Mouse (Mus musculus): ENCODE results near the gene Qrich1. TPM values are rescaled to one million over a fixed set of nuclear protein-coding genes. Genes with fewer than 3 reads are reported as not detected.

The Qrich1 gene
- polyA plus RNA-seq, 1 experiment from 2014 or later: 160 TPM

- peaks cover 15% of the 10 kb centered on the region for H3K4me1 ChIP-seq (ENCODE audit: control insufficient read depth, insufficient read depth, low read length)
- peak within 1 kb of the TSS; percentile 99 for H3K4me3 ChIP-seq (ENCODE audit: low read depth, low read length)
- H3K9ac ChIP-seq (ENCODE audit: low read length): peak within 1 kb of the TSS; percentile 94
- H3K9me3 ChIP-seq (ENCODE audit: control insufficient read depth, low read length): no peaks in the 10 kb centered on the region
- DNase-seq (ENCODE audit: low spot score, missing footprints): peak; percentile 99
- H3K4me2 ChIP-seq: peak within 1 kb of the TSS; percentile 68
- peaks cover 32% of the 10 kb centered on the region for H3K36me3 ChIP-seq (ENCODE audit: control insufficient read depth, insufficient read depth, low read length)
- no peaks in the 10 kb centered on the region for H3K27me3 ChIP-seq (ENCODE audit: control insufficient read depth, insufficient read depth, low read length)
- H3K27ac ChIP-seq (ENCODE audit: low read depth, low read length): peak within 1 kb of the TSS; percentile 92
- peak; percentile 95 for ATAC-seq (ENCODE audit: low FRiP score)
- WGBS: under 1% methylated on average over 69 of the region's 69 CpGs
Observed at GRCm38 (mm10) chr9:108490559-108491285, 25.9 kb upstream of the Qrich1 start, which contains the start of gene Usp19. Gene Usp19, plus strand, starts transcription at chr9:108490602.

GRCm38 (mm10) chr9:108491286-108491580, 25.4 kb upstream of the Qrich1 start:
- Histone ChIP-seq H3K4me2 (peak overlapping the region; percentile 68), H3K9me3 (ENCODE audit: control insufficient read depth, low read length) (no peaks in the 10 kb centered on the region), H3K9ac (ENCODE audit: low read length) (peak overlapping the region; percentile 94), H3K36me3 (ENCODE audit: control insufficient read depth, insufficient read depth, low read length) (peaks cover 36% of the 10 kb centered on the region), H3K4me1 (ENCODE audit: control insufficient read depth, insufficient read depth, low read length) (peaks cover 15% of the 10 kb centered on the region), H3K27me3 (ENCODE audit: control insufficient read depth, insufficient read depth, low read length) (no peaks in the 10 kb centered on the region), H3K4me3 (ENCODE audit: low read depth, low read length) (peak overlapping the region; percentile 99), H3K27ac (ENCODE audit: low read depth, low read length) (peak overlapping the region; percentile 92)
- peak; percentile 91 for DNase-seq (ENCODE audit: low spot score, missing footprints)
- 12% methylated on average over 12 of the region's 12 CpGs for WGBS
- ATAC-seq (ENCODE audit: low FRiP score): no peak

GRCm38 (mm10) chr9:108492043-108492750, 24.4 kb upstream of the Qrich1 start:
- no peaks in the 10 kb centered on the region for H3K27me3 ChIP-seq (ENCODE audit: control insufficient read depth, insufficient read depth, low read length)
- H3K9ac ChIP-seq (ENCODE audit: low read length): no peak overlapping the region; the same call in 1 of the 2 replicates
- peaks cover 42% of the 10 kb centered on the region for H3K36me3 ChIP-seq (ENCODE audit: control insufficient read depth, insufficient read depth, low read length)
- DNase-seq (ENCODE audit: low spot score, missing footprints) (no peak), ATAC-seq (ENCODE audit: low FRiP score) (no peak)
- H3K4me2 ChIP-seq: peak overlapping the region; percentile 68
- H3K9me3 ChIP-seq (ENCODE audit: control insufficient read depth, low read length): no peaks in the 10 kb centered on the region
- peak overlapping the region; percentile 99; the same call in 1 of the 2 replicates for H3K4me3 ChIP-seq (ENCODE audit: low read depth, low read length)
- no peak overlapping the region for H3K27ac ChIP-seq (ENCODE audit: low read depth, low read length)
- peaks cover 15% of the 10 kb centered on the region for H3K4me1 ChIP-seq (ENCODE audit: control insufficient read depth, insufficient read depth, low read length)
- 91% methylated on average over 16 of the region's 16 CpGs for WGBS

- ATAC-seq (ENCODE audit: low FRiP score) (no peak), DNase-seq (ENCODE audit: low spot score, missing footprints) (peak; percentile 73)
- Histone ChIP-seq H3K4me2 (no peak overlapping the region), H3K27me3 (ENCODE audit: control insufficient read depth, insufficient read depth, low read length) (no peaks in the 10 kb centered on the region), H3K36me3 (ENCODE audit: control insufficient read depth, insufficient read depth, low read length) (peaks cover 47% of the 10 kb centered on the region), H3K9ac (ENCODE audit: low read length) (no peak overlapping the region), H3K27ac (ENCODE audit: low read depth, low read length) (no peak overlapping the region), H3K4me3 (ENCODE audit: low read depth, low read length) (no peak overlapping the region), H3K4me1 (ENCODE audit: control insufficient read depth, insufficient read depth, low read length) (peaks cover 15% of the 10 kb centered on the region), H3K9me3 (ENCODE audit: control insufficient read depth, low read length) (no peaks in the 10 kb centered on the region)
- 94% methylated on average over 8 of the region's 8 CpGs for WGBS
Observed at GRCm38 (mm10) chr9:108493246-108493645, 23.4 kb upstream of the Qrich1 start.

- 93% methylated on average over 19 of the region's 19 CpGs for WGBS
- no peak overlapping the region for H3K4me2 ChIP-seq
- ATAC-seq (ENCODE audit: low FRiP score): no peak
- no peak overlapping the region for H3K9ac ChIP-seq (ENCODE audit: low read length)
- peaks cover 15% of the 10 kb centered on the region for H3K4me1 ChIP-seq (ENCODE audit: control insufficient read depth, insufficient read depth, low read length)
- H3K27me3 ChIP-seq (ENCODE audit: control insufficient read depth, insufficient read depth, low read length): no peaks in the 10 kb centered on the region
- H3K27ac ChIP-seq (ENCODE audit: low read depth, low read length): no peak overlapping the region
- no peaks in the 10 kb centered on the region for H3K9me3 ChIP-seq (ENCODE audit: control insufficient read depth, low read length)
- H3K4me3 ChIP-seq (ENCODE audit: low read depth, low read length): no peak overlapping the region
- DNase-seq (ENCODE audit: low spot score, missing footprints): peak; percentile 75
- peaks cover 53% of the 10 kb centered on the region for H3K36me3 ChIP-seq (ENCODE audit: control insufficient read depth, insufficient read depth, low read length)
Observed at GRCm38 (mm10) chr9:108494146-108494825, 22.3 kb upstream of the Qrich1 start.

- peak; percentile 33 for DNase-seq (ENCODE audit: low spot score, missing footprints)
- H3K9me3 ChIP-seq (ENCODE audit: control insufficient read depth, low read length): no peaks in the 10 kb centered on the region
- H3K4me2 ChIP-seq: no peak overlapping the region
- H3K4me3 ChIP-seq (ENCODE audit: low read depth, low read length): no peak overlapping the region
- no peak for ATAC-seq (ENCODE audit: low FRiP score)
- 91% methylated on average over 10 of the region's 10 CpGs for WGBS
- H3K36me3 ChIP-seq (ENCODE audit: control insufficient read depth, insufficient read depth, low read length): peaks cover 57% of the 10 kb centered on the region
- H3K27ac ChIP-seq (ENCODE audit: low read depth, low read length): no peak overlapping the region
- peaks cover 14% of the 10 kb centered on the region for H3K4me1 ChIP-seq (ENCODE audit: control insufficient read depth, insufficient read depth, low read length)
- H3K27me3 ChIP-seq (ENCODE audit: control insufficient read depth, insufficient read depth, low read length): no peaks in the 10 kb centered on the region
- H3K9ac ChIP-seq (ENCODE audit: low read length): no peak overlapping the region
Observed at GRCm38 (mm10) chr9:108494905-108495304, 21.7 kb upstream of the Qrich1 start.

- Histone ChIP-seq H3K4me1 (ENCODE audit: control insufficient read depth, insufficient read depth, low read length) (no peaks in the 10 kb centered on the region), H3K27ac (ENCODE audit: low read depth, low read length) (no peak overlapping the region), H3K36me3 (ENCODE audit: control insufficient read depth, insufficient read depth, low read length) (peaks cover 68% of the 10 kb centered on the region), H3K9ac (ENCODE audit: low read length) (no peak overlapping the region), H3K4me2 (no peak overlapping the region), H3K27me3 (ENCODE audit: control insufficient read depth, insufficient read depth, low read length) (no peaks in the 10 kb centered on the region), H3K9me3 (ENCODE audit: control insufficient read depth, low read length) (no peaks in the 10 kb centered on the region), H3K4me3 (ENCODE audit: low read depth, low read length) (no peak overlapping the region)
- ATAC-seq (ENCODE audit: low FRiP score): no peak
- DNase-seq (ENCODE audit: low spot score, missing footprints): no peak
- WGBS: 97% methylated on average over 7 of the region's 7 CpGs
Observed at GRCm38 (mm10) chr9:108499231-108499630, 17.4 kb upstream of the Qrich1 start.

- Histone ChIP-seq H3K27ac (ENCODE audit: low read depth, low read length) (no peak overlapping the region), H3K4me3 (ENCODE audit: low read depth, low read length) (no peak overlapping the region), H3K9me3 (ENCODE audit: control insufficient read depth, low read length) (no peaks in the 10 kb centered on the region), H3K27me3 (ENCODE audit: control insufficient read depth, insufficient read depth, low read length) (no peaks in the 10 kb centered on the region), H3K36me3 (ENCODE audit: control insufficient read depth, insufficient read depth, low read length) (peaks cover 61% of the 10 kb centered on the region), H3K4me1 (ENCODE audit: control insufficient read depth, insufficient read depth, low read length) (no peaks in the 10 kb centered on the region), H3K4me2 (no peak overlapping the region), H3K9ac (ENCODE audit: low read length) (no peak overlapping the region)
- ATAC-seq (ENCODE audit: low FRiP score) (no peak), DNase-seq (ENCODE audit: low spot score, missing footprints) (peak; percentile 82)
- WGBS: 95% methylated on average over 15 of the region's 15 CpGs
Observed at GRCm38 (mm10) chr9:108499943-108500342, 16.7 kb upstream of the Qrich1 start.

- 86% methylated on average over 7 of the region's 7 CpGs for WGBS
- DNase-seq (ENCODE audit: low spot score, missing footprints): peak; percentile 69
- no peaks in the 10 kb centered on the region for H3K9me3 ChIP-seq (ENCODE audit: control insufficient read depth, low read length)
- no peak overlapping the region for H3K27ac ChIP-seq (ENCODE audit: low read depth, low read length)
- no peak overlapping the region for H3K4me2 ChIP-seq
- H3K9ac ChIP-seq (ENCODE audit: low read length): no peak overlapping the region
- no peak for ATAC-seq (ENCODE audit: low FRiP score)
- no peak overlapping the region for H3K4me3 ChIP-seq (ENCODE audit: low read depth, low read length)
- H3K4me1 ChIP-seq (ENCODE audit: control insufficient read depth, insufficient read depth, low read length): peaks cover 7% of the 10 kb centered on the region
- H3K27me3 ChIP-seq (ENCODE audit: control insufficient read depth, insufficient read depth, low read length): no peaks in the 10 kb centered on the region
- H3K36me3 ChIP-seq (ENCODE audit: control insufficient read depth, insufficient read depth, low read length): peaks cover 4% of the 10 kb centered on the region
Observed at GRCm38 (mm10) chr9:108506901-108507300, 9.7 kb upstream of the Qrich1 start.
